Mouse (Mus musculus): ENCODE measurements at regions not wholly inside any gene's neighbourhood (a gene's known extent, or its start where the extent isn't known, plus 50 kb on each side); places are given as distances from the start of the nearest gene placed in this dataset.

GRCm38 (mm10) chr17:67561802-67562201, 70.7 kb downstream of the Lrrc30 start:
- no peak for TF ChIP-seq CTCF (IDR thresholded peaks at IDR 0.05)
- peak; percentile 59; the same call in 1 of the 2 replicates for TF ChIP-seq POLR2A (IDR thresholded peaks at IDR 0.05; ENCODE audit: insufficient read depth, low read depth, low read length)
- TF ChIP-seq EP300 (IDR thresholded peaks at IDR 0.05; ENCODE audit: insufficient read depth, low read depth, low read length), result peak; percentile 86
